9 mouse cellular contexts compared by ENCODE assay signal in the genomic region with DNA sequence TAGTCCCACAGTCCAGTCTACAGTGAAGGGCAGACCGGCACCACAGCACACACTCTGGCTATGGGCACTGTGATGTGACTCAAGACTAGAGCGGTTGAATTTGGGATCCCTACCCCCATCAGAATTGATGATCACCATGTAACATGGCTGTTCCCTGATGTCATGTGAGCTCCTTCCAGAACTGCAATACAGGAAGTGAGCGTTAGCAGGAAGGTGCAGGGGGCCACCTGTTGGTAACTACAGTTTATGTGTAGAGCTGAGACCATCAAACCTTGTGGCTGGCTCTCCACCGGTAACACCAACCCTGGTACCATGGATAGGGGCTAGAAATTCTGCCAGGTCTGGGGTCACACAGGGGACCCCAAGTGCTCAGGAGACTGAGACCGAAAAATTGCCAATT. TPM values are rescaled to one million over a fixed set of nuclear protein-coding genes. Genes with fewer than 3 reads are reported as not detected.
DNase-seq lines count a peak whose midpoint lies in the region; ATAC-seq and TF ChIP-seq lines count a peak whose summit lies in the region.
"Had no signal": no experiment of that assay in that cellular context is flagged by ENCODE, and none has a peak within 500 bp of the region (broad histone marks: within the 10 kb centered on the region; RNA-seq: fewer than 3 reads in every experiment).

No protein-coding gene starts in this region.

- H3K9ac ChIP-seq in liver, postnatal 0 days (replicated peaks), result no peak overlapping the region
- H3K9ac ChIP-seq in liver, embryonic 12.5 days, result no peak overlapping the region
- H3K9ac ChIP-seq in embryonic facial prominence, embryonic 12.5 days, result no peak overlapping the region
- no peak overlapping the region for H3K9ac ChIP-seq in limb, embryonic 12.5 days (replicated peaks)

- peak; percentile 47; the same call in 1 of the 2 replicates for TF ChIP-seq CTCF in liver, postnatal 0 days (IDR thresholded peaks at IDR 0.05; ENCODE audit: low read depth)

- no peak for DNase-seq in liver, postnatal 0 days
- DNase-seq in thymus, postnatal 4 days, result peak; percentile 52
- DNase-seq in cerebellum, adult 8-10 months, result no peak
- DNase-seq in T-cell, adult 2 months (ENCODE audit: low spot score), result no peak
- DNase-seq: cerebellum, adult 2 months had no signal

- no peak for TF ChIP-seq EP300 in liver, postnatal 0 days (IDR thresholded peaks at IDR 0.05; ENCODE audit: low read depth)

- H3K4me2 ChIP-seq in liver, postnatal 0 days (ENCODE audit: low read depth, low read length), result no peak overlapping the region
- H3K4me2 ChIP-seq in liver, embryonic 12.5 days, result no peak overlapping the region
- H3K4me2 ChIP-seq in embryonic facial prominence, embryonic 12.5 days (replicated peaks), result no peak overlapping the region
- H3K4me2 ChIP-seq in limb, embryonic 12.5 days, result no peak overlapping the region

- ATAC-seq in liver, postnatal 0 days, result no peak
- ATAC-seq in liver, embryonic 12.5 days, result no peak
- ATAC-seq in embryonic facial prominence, embryonic 12.5 days (ENCODE audit: insufficient number of reproducible peaks, insufficient read depth, low FRiP score, low TSS enrichment), result no peak
- ATAC-seq in limb, embryonic 12.5 days (ENCODE audit: insufficient number of reproducible peaks, insufficient read depth, low FRiP score, low TSS enrichment, low read depth), result no peak

- no peaks in the 10 kb centered on the region for H3K36me3 ChIP-seq in liver, postnatal 0 days (replicated peaks; ENCODE audit: insufficient read depth, low read length)
- H3K36me3 ChIP-seq in liver, embryonic 12.5 days, result no peaks in the 10 kb centered on the region
- H3K36me3 ChIP-seq in embryonic facial prominence, embryonic 12.5 days, result no peaks in the 10 kb centered on the region
- peaks cover 7% of the 10 kb centered on the region; the same call in 1 of the 2 replicates for H3K36me3 ChIP-seq in limb, embryonic 12.5 days

- no peak overlapping the region for H3K4me3 ChIP-seq in liver, postnatal 0 days (ENCODE audit: low read depth, low read length)
- no peak overlapping the region for H3K4me3 ChIP-seq in liver, embryonic 12.5 days
- no peak overlapping the region for H3K4me3 ChIP-seq in embryonic facial prominence, embryonic 12.5 days
- H3K4me3 ChIP-seq in limb, embryonic 12.5 days (replicated peaks), result no peak overlapping the region

- no peaks in the 10 kb centered on the region for H3K9me3 ChIP-seq in liver, postnatal 0 days (ENCODE audit: low read length)
- no peaks in the 10 kb centered on the region for H3K9me3 ChIP-seq in liver, embryonic 12.5 days (replicated peaks)
- H3K9me3 ChIP-seq in embryonic facial prominence, embryonic 12.5 days, result no peaks in the 10 kb centered on the region
- no peaks in the 10 kb centered on the region for H3K9me3 ChIP-seq in limb, embryonic 12.5 days

- 70% methylated on average over 5 of the region's 5 CpGs for WGBS in liver, postnatal 0 days (ENCODE audit: insufficient replicate concordance)
- WGBS in liver, embryonic 12.5 days (ENCODE audit: insufficient replicate concordance), result 65% methylated on average over 5 of the region's 5 CpGs
- WGBS in embryonic facial prominence, embryonic 12.5 days, result 69% methylated on average over 5 of the region's 5 CpGs
- 64% methylated on average over 5 of the region's 5 CpGs for WGBS in limb, embryonic 12.5 days

- no peaks in the 10 kb centered on the region for H3K27me3 ChIP-seq in liver, postnatal 0 days (ENCODE audit: insufficient read depth, low read length)
- H3K27me3 ChIP-seq in liver, embryonic 12.5 days (replicated peaks), result no peaks in the 10 kb centered on the region
- H3K27me3 ChIP-seq in embryonic facial prominence, embryonic 12.5 days, result no peaks in the 10 kb centered on the region
- no peaks in the 10 kb centered on the region for H3K27me3 ChIP-seq in limb, embryonic 12.5 days

- no peak overlapping the region for H3K27ac ChIP-seq in liver, postnatal 0 days (ENCODE audit: low read depth)
- no peak overlapping the region for H3K27ac ChIP-seq in liver, embryonic 12.5 days
- peak overlapping the region; percentile 80; the same call in 1 of the 2 replicates for H3K27ac ChIP-seq in embryonic facial prominence, embryonic 12.5 days
- peak overlapping the region; percentile 41; the same call in 1 of the 2 replicates for H3K27ac ChIP-seq in limb, embryonic 12.5 days
- H3K27ac ChIP-seq: macrophage had no signal

- H3K4me1 ChIP-seq in liver, postnatal 0 days (ENCODE audit: insufficient read depth), result no peaks in the 10 kb centered on the region
- H3K4me1 ChIP-seq in liver, embryonic 12.5 days, result peaks cover 21% of the 10 kb centered on the region
- H3K4me1 ChIP-seq in embryonic facial prominence, embryonic 12.5 days, result peaks cover 24% of the 10 kb centered on the region
- peaks cover 29% of the 10 kb centered on the region for H3K4me1 ChIP-seq in limb, embryonic 12.5 days (replicated peaks)

RNA-seq across cellular contexts. Expression of gene P4htm, which starts 8.2 kb away (rescaled TPM):
- 0.40 and 0.41 TPM in 2 replicates for polyA plus RNA-seq in liver, postnatal 0 days (2015; fragmentation: Nextera tagmentation; extraction: Ambion mirVana)
- 1.1 and 1.4 TPM in 2 replicates for polyA plus RNA-seq in liver, embryonic 12.5 days (2016; fragmentation: Nextera tagmentation; extraction: Ambion mirVana)
- 10.4 and 11.6 TPM in 2 replicates for polyA plus RNA-seq in embryonic facial prominence, embryonic 12.5 days (2016; fragmentation: Nextera tagmentation; extraction: Ambion mirVana)
- 11.6 and 11.7 TPM in 2 replicates for polyA plus RNA-seq in limb, embryonic 12.5 days (2016; fragmentation: Nextera tagmentation; extraction: Ambion mirVana)

RNA-seq across cellular contexts. Expression of gene Wdr6, which starts 10.7 kb away (rescaled TPM):
- 4.5 and 5.7 TPM in 2 replicates for polyA plus RNA-seq in liver, postnatal 0 days (2015; fragmentation: Nextera tagmentation; extraction: Ambion mirVana)
- polyA plus RNA-seq in liver, embryonic 12.5 days (2016; fragmentation: Nextera tagmentation; extraction: Ambion mirVana), result 28.3 and 29.3 TPM in 2 replicates
- 215 and 220 TPM in 2 replicates for polyA plus RNA-seq in embryonic facial prominence, embryonic 12.5 days (2016; fragmentation: Nextera tagmentation; extraction: Ambion mirVana)
- 237 TPM in 2 replicates for polyA plus RNA-seq in limb, embryonic 12.5 days (2016; fragmentation: Nextera tagmentation; extraction: Ambion mirVana)

RNA-seq across cellular contexts. Expression of gene Dalrd3, which starts 19.5 kb away (rescaled TPM):
- polyA plus RNA-seq in liver, postnatal 0 days (2015; fragmentation: Nextera tagmentation; extraction: Ambion mirVana), result 18.8 and 20.2 TPM in 2 replicates
- polyA plus RNA-seq in liver, embryonic 12.5 days (2016; fragmentation: Nextera tagmentation; extraction: Ambion mirVana), result 52.7 and 58.9 TPM in 2 replicates
- polyA plus RNA-seq in embryonic facial prominence, embryonic 12.5 days (2016; fragmentation: Nextera tagmentation; extraction: Ambion mirVana), result 199 and 207 TPM in 2 replicates
- 197 and 230 TPM in 2 replicates for polyA plus RNA-seq in limb, embryonic 12.5 days (2016; fragmentation: Nextera tagmentation; extraction: Ambion mirVana)

RNA-seq across cellular contexts. Expression of gene Ndufaf3, which starts 22.0 kb away (rescaled TPM):
- 26.5 and 26.8 TPM in 2 replicates for polyA plus RNA-seq in liver, postnatal 0 days (2015; fragmentation: Nextera tagmentation; extraction: Ambion mirVana)
- polyA plus RNA-seq in liver, embryonic 12.5 days (2016; fragmentation: Nextera tagmentation; extraction: Ambion mirVana), result 34.8 and 38.9 TPM in 2 replicates
- 49.9 and 59.2 TPM in 2 replicates for polyA plus RNA-seq in embryonic facial prominence, embryonic 12.5 days (2016; fragmentation: Nextera tagmentation; extraction: Ambion mirVana)
- polyA plus RNA-seq in limb, embryonic 12.5 days (2016; fragmentation: Nextera tagmentation; extraction: Ambion mirVana), result 50.6 and 53.8 TPM in 2 replicates

RNA-seq across cellular contexts. Expression of gene Impdh2, which starts 29.1 kb away (rescaled TPM):
- 45.6 and 49.5 TPM in 2 replicates for polyA plus RNA-seq in liver, postnatal 0 days (2015; fragmentation: Nextera tagmentation; extraction: Ambion mirVana)
- polyA plus RNA-seq in liver, embryonic 12.5 days (2016; fragmentation: Nextera tagmentation; extraction: Ambion mirVana), result 173 and 184 TPM in 2 replicates
- polyA plus RNA-seq in embryonic facial prominence, embryonic 12.5 days (2016; fragmentation: Nextera tagmentation; extraction: Ambion mirVana), result 207 and 209 TPM in 2 replicates
- 201 and 213 TPM in 2 replicates for polyA plus RNA-seq in limb, embryonic 12.5 days (2016; fragmentation: Nextera tagmentation; extraction: Ambion mirVana)

Comparison
In these comparisons a context has a peak if more than half of its experiments do, and no peak if none do; other contexts are left out.
1. H3K27ac ChIP-seq: peak in embryonic facial prominence, embryonic 12.5 days (single experiment) and limb, embryonic 12.5 days (single experiment); none in liver, postnatal 0 days (single experiment) and liver, embryonic 12.5 days (single experiment).